Mouse (Mus musculus) megakaryocyte, embryonic 14.5 days (primary cell): ENCODE results near the gene Hcn4. TPM values are rescaled to one million over a fixed set of nuclear protein-coding genes. Genes with fewer than 3 reads are reported as not detected.

Source experiments
- H3K27me3 ChIP-seq: replicated peaks from 2 replicates; pipeline ENCODE3; 2012; ENCODE audit warnings: inconsistent platforms
- H3K36me3 ChIP-seq: replicated peaks from 2 replicates; pipeline ENCODE3; 2012; ENCODE audit warnings: low read length, inconsistent platforms, mixed read lengths
- H3K4me1 ChIP-seq: 2 replicates; pipeline ENCODE4 v1.6.1; 2012; ENCODE audit warnings: inconsistent platforms
- H3K4me3 ChIP-seq: replicated peaks from 2 replicates; pipeline ENCODE3; 2012; ENCODE audit warnings: moderate library complexity, mild to moderate bottlenecking, inconsistent platforms
- H3K9me3 ChIP-seq: 2 replicates; pipeline ENCODE4 v1.6.1; 2012; ENCODE audit warnings: inconsistent platforms
- FLI1 ChIP-seq: IDR thresholded peaks from 2 replicates; pipeline ENCODE4 v1.6.1; 2012; ENCODE audit warnings: low read length, inconsistent platforms, mixed read lengths
- GATA1 ChIP-seq: IDR thresholded peaks from 3 replicates; pipeline ENCODE4 v1.6.1; 2012; ENCODE audit warnings: mixed read lengths, low read length, inconsistent platforms, borderline replicate concordance
- polyA plus RNA-seq: library from polyadenylated mRNA; stranded (reverse); fragments of >175 nt; gene quantifications from 2 replicates; pipeline ENCODE4 v1.2.3, GENCODE M21; 2012; ENCODE audit warnings: low replicate concordance; ENCODE audit not compliant: insufficient read depth

The Hcn4 gene
- polyA plus RNA-seq, 1 experiment = not detected

- Histone ChIP-seq H3K9me3 (no peaks in the 10 kb centered on the region), H3K36me3 (no peaks in the 10 kb centered on the region), H3K27me3 (peaks cover 46% of the 10 kb centered on the region), H3K4me3 (no peak overlapping the region), H3K4me1 (peaks cover 4% of the 10 kb centered on the region; the same call in 1 of the 2 replicates)
- TF ChIP-seq GATA1 (no peak), FLI1 (no peak)
Measured at GRCm38 (mm10) chr9:58874354-58874753, 51.1 kb downstream of the Hcn4 start.

- Histone ChIP-seq H3K4me1 (peaks cover 4% of the 10 kb centered on the region; the same call in 1 of the 2 replicates), H3K9me3 (no peaks in the 10 kb centered on the region), H3K4me3 (no peak overlapping the region), H3K27me3 (peaks cover 43% of the 10 kb centered on the region), H3K36me3 (no peaks in the 10 kb centered on the region)
- no peak for TF ChIP-seq GATA1
- no peak for TF ChIP-seq FLI1
Measured at GRCm38 (mm10) chr9:58875439-58875838, 52.2 kb downstream of the Hcn4 start.

- TF ChIP-seq GATA1 (no peak), FLI1 (no peak)
- Histone ChIP-seq H3K4me1 (peaks cover 4% of the 10 kb centered on the region; the same call in 1 of the 2 replicates), H3K4me3 (no peak overlapping the region), H3K36me3 (no peaks in the 10 kb centered on the region), H3K27me3 (peaks cover 35% of the 10 kb centered on the region), H3K9me3 (no peaks in the 10 kb centered on the region)
Measured at GRCm38 (mm10) chr9:58876946-58877625, 53.9 kb downstream of the Hcn4 start.

- H3K27me3 ChIP-seq = peaks cover 37% of the 10 kb centered on the region
- no peak overlapping the region for H3K4me3 ChIP-seq
- H3K9me3 ChIP-seq = no peaks in the 10 kb centered on the region
- TF ChIP-seq FLI1 (no peak), GATA1 (no peak)
- no peaks in the 10 kb centered on the region for H3K36me3 ChIP-seq
- no peaks in the 10 kb centered on the region for H3K4me1 ChIP-seq
Measured at GRCm38 (mm10) chr9:58879836-58880235, 56.6 kb downstream of the Hcn4 start.

GRCm38 (mm10) chr9:58882686-58883085 lies 59.5 kb downstream of the Hcn4 start:
- TF ChIP-seq GATA1 = no peak
- TF ChIP-seq FLI1 = no peak
- Histone ChIP-seq H3K4me1 (no peaks in the 10 kb centered on the region), H3K36me3 (no peaks in the 10 kb centered on the region), H3K4me3 (no peak overlapping the region), H3K27me3 (peaks cover 29% of the 10 kb centered on the region), H3K9me3 (no peaks in the 10 kb centered on the region)

GRCm38 (mm10) chr9:58889782-58890448 lies 66.7 kb downstream of the Hcn4 start:
- H3K4me1 ChIP-seq = no peaks in the 10 kb centered on the region
- no peak for TF ChIP-seq GATA1
- TF ChIP-seq FLI1 = no peak
- peaks cover 3% of the 10 kb centered on the region; the same call in 1 of the 2 replicates for H3K9me3 ChIP-seq
- H3K27me3 ChIP-seq = peaks cover 6% of the 10 kb centered on the region
- no peak overlapping the region for H3K4me3 ChIP-seq
- no peaks in the 10 kb centered on the region for H3K36me3 ChIP-seq

GRCm38 (mm10) chr9:58890893-58891292 lies 67.7 kb downstream of the Hcn4 start:
- H3K36me3 ChIP-seq = no peaks in the 10 kb centered on the region
- H3K9me3 ChIP-seq = peaks cover 3% of the 10 kb centered on the region; the same call in 1 of the 2 replicates
- peaks cover 6% of the 10 kb centered on the region for H3K27me3 ChIP-seq
- no peak for TF ChIP-seq GATA1
- no peak for TF ChIP-seq FLI1
- H3K4me1 ChIP-seq = no peaks in the 10 kb centered on the region
- H3K4me3 ChIP-seq = no peak overlapping the region

- Histone ChIP-seq H3K4me3 (no peak overlapping the region), H3K9me3 (peaks cover 3% of the 10 kb centered on the region; the same call in 1 of the 2 replicates), H3K27me3 (peaks cover 3% of the 10 kb centered on the region), H3K4me1 (no peaks in the 10 kb centered on the region), H3K36me3 (no peaks in the 10 kb centered on the region)
- no peak for TF ChIP-seq FLI1
- TF ChIP-seq GATA1 = no peak
Measured at GRCm38 (mm10) chr9:58891840-58892640, 68.8 kb downstream of the Hcn4 start.

GRCm38 (mm10) chr9:58899602-58900001 lies 76.4 kb downstream of the Hcn4 start:
- peaks cover 4% of the 10 kb centered on the region for H3K27me3 ChIP-seq
- TF ChIP-seq GATA1 = no peak
- TF ChIP-seq FLI1 = no peak
- no peaks in the 10 kb centered on the region for H3K36me3 ChIP-seq
- H3K9me3 ChIP-seq = no peaks in the 10 kb centered on the region
- H3K4me1 ChIP-seq = no peaks in the 10 kb centered on the region
- no peak overlapping the region for H3K4me3 ChIP-seq
